Mouse (Mus musculus) liver, adult 2 months (tissue): ENCODE measurements around the gene Pfdn5. TPM values are rescaled to one million over a fixed set of nuclear protein-coding genes. Genes with fewer than 3 reads are reported as not detected.
A peak's percentile ranks its signal among the peaks of the same experiment; 100 is the strongest.

Experiments used
- DNase-seq: peaks from one replicate; pipeline ENCODE4 v3.0.0-alpha.2; 2011; ENCODE audit warnings: low read depth, low spot score; ENCODE audit errors: extremely low read depth
- H3K27ac ChIP-seq: fragments of 200-500 bp; replicated peaks from 2 replicates; pipeline ENCODE4 v1.5.1; 2012; ENCODE audit warnings: low read depth, mild to moderate bottlenecking, control low read depth, inconsistent platforms, low read length; ENCODE audit not compliant: insufficient read depth
- H3K27me3 ChIP-seq: fragments of 200-500 bp; 2 replicates; pipeline ENCODE4 v1.6.1; 2012; ENCODE audit warnings: mild to moderate bottlenecking, moderate library complexity, low read length, inconsistent platforms; ENCODE audit not compliant: control insufficient read depth, insufficient read depth
- H3K36me3 ChIP-seq: fragments of 200-500 bp; 2 replicates; pipeline ENCODE4 v1.6.1; 2012; ENCODE audit warnings: low read length, inconsistent platforms; ENCODE audit not compliant: control insufficient read depth, insufficient read depth
- H3K4me1 ChIP-seq: fragments of 200-500 bp; 2 replicates; pipeline ENCODE4 v1.6.1; 2011; ENCODE audit warnings: low read length; ENCODE audit not compliant: control insufficient read depth, insufficient read depth
- H3K4me3 ChIP-seq: fragments of 200-500 bp; 2 replicates; pipeline ENCODE4 v1.5.1; 2011; ENCODE audit warnings: low read depth, mild to moderate bottlenecking, control low read depth, low read length, moderate library complexity; ENCODE audit not compliant: insufficient read depth
- H3K79me2 ChIP-seq: fragments of 200-500 bp; 2 replicates; pipeline ENCODE4 v1.6.1; 2012; ENCODE audit warnings: inconsistent platforms, mild to moderate bottlenecking, low read length, moderate library complexity; ENCODE audit not compliant: control insufficient read depth, insufficient read depth
- H3K9ac ChIP-seq: fragments of 200-500 bp; 2 replicates; pipeline ENCODE4 v1.6.1; 2012; ENCODE audit warnings: low read depth, mild to moderate bottlenecking, control low read depth, inconsistent platforms, low read length
- CTCF ChIP-seq: fragments of 200-500 bp; IDR thresholded peaks from 2 replicates; pipeline ENCODE4 v1.5.1; 2011; ENCODE audit warnings: low read depth, low read length, control low read depth
- POLR2A ChIP-seq: fragments of 200-500 bp; IDR thresholded peaks from 2 replicates; pipeline ENCODE4 v1.6.1; 2011; ENCODE audit warnings: low read length, control low read depth; ENCODE audit not compliant: insufficient read depth; ENCODE audit errors: extremely low read depth
- WGBS: fragments of 180-500 bp; shearing (Covaris S2); methylation state at CpG from one replicate; pipeline ENCODE4 v1.1.7; 2018; 5-methylcytosine and 5-hydroxymethylcytosine counted together
- polyA plus RNA-seq: library from polyadenylated mRNA; depleted of rRNA; stranded (reverse); fragments of >200 nt; gene quantifications from 2 replicates; pipeline ENCODE4 v1.2.3, GENCODE M21; 2012
- total RNA-seq: library from RNA; depleted of rRNA; stranded (reverse); fragments of >200 nt; gene quantifications from 2 replicates; pipeline ENCODE4 v1.2.3, GENCODE M21; 2014

Gene Pfdn5
- total and polyA plus RNA-seq, 2 experiments, result 45.2 to 195 TPM

DNA sequence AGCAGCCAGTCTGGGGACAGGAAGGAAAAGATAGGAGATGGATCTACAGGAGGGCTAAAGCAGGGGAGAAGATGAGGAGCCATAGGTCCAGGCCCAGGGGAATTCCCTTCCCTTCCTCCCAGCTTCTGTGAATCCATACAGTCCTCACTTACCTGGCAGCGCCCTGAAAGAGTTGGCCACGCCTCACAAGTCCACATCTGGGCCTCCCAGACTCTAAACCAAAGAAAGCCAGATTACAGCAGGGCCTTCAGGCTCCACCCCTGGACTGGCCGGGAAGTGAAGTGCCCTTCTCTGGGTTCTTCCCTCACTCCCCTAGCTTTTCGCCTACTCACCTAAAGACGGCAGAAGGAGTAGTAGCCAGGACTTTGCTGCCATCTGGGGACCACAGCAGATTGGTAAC lies 13.7 kb downstream of the Pfdn5 start:
- no peaks in the 10 kb centered on the region for H3K4me1 ChIP-seq
- TF ChIP-seq CTCF (no peak), POLR2A (no peak)
- H3K27me3 ChIP-seq, result no peaks in the 10 kb centered on the region
- H3K9ac ChIP-seq, result no peak overlapping the region
- 84% methylated on average over 5 of the region's 5 CpGs for WGBS
- no peak overlapping the region for H3K27ac ChIP-seq
- H3K4me3 ChIP-seq, result no peak overlapping the region
- no peak for DNase-seq
- no peaks in the 10 kb centered on the region for H3K79me2 ChIP-seq
- H3K36me3 ChIP-seq, result peaks cover 5% of the 10 kb centered on the region; the same call in 1 of the 2 replicates

- DNase-seq, result peak; percentile 54
- no peaks in the 10 kb centered on the region for H3K27me3 ChIP-seq
- 24% methylated on average over 1 of the region's 1 CpGs for WGBS
- H3K4me1 ChIP-seq, result no peaks in the 10 kb centered on the region
- TF ChIP-seq POLR2A, result no peak
- TF ChIP-seq CTCF, result peak; percentile 75
- no peaks in the 10 kb centered on the region for H3K79me2 ChIP-seq
- no peak overlapping the region for H3K27ac ChIP-seq
- H3K9ac ChIP-seq, result no peak overlapping the region
- no peak overlapping the region for H3K4me3 ChIP-seq
- H3K36me3 ChIP-seq, result 0 out of 2 replicates have a peak, but pooled peaks cover 3% of the 10 kb centered on the region
Observed at GRCm38 (mm10) chr15:102341580-102341979, 15.7 kb downstream of the Pfdn5 start.

DNA sequence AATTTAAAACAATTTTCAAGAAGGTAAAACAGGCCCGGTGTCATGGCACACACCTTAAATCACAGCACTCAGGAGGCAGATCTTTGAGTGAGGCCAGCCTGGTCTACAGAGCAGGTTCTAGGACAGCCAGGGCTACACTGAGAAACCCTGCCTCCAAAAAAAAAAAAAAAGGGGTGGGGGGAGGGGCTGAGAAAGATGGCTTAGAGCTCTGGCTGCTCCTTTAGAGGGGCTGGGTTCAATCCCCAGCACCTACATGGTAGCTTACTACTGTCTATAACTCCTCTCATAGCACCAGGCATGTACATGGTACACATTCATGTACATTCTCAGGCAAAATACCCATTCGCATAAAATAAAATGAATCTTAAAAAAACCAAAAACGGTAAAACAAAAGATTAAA lies 18.6 kb downstream of the Pfdn5 start:
- H3K4me1 ChIP-seq, result no peaks in the 10 kb centered on the region
- no peak for DNase-seq
- H3K27me3 ChIP-seq, result no peaks in the 10 kb centered on the region
- no peaks in the 10 kb centered on the region for H3K36me3 ChIP-seq
- 92% methylated on average over 3 of the region's 3 CpGs for whole genome bisulfite sequencing
- no peaks in the 10 kb centered on the region for H3K79me2 ChIP-seq
- no peak overlapping the region for H3K9ac ChIP-seq
- no peak overlapping the region for H3K4me3 ChIP-seq
- no peak overlapping the region for H3K27ac ChIP-seq
- no peak for TF ChIP-seq POLR2A
- no peak for TF ChIP-seq CTCF

DNA sequence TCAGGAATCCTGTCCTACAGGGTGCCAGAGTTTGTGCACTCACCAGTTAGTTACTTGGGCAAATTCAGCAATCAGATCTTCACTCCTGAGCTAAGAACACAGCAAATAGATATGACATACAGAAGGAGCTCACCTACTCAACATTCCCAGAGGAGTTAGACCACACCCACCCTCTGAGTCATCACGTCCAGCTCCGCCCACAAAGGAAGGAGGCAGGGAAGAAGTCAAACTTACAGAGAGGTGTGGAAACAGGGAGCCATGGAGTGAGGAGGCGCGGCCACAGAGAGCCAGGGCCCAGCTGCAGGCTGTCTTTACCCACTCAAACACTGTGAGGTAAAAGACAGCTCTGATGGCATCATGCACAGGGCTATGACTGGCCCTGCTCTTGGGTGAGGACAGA lies 20.5 kb downstream of the Pfdn5 start:
- no peak for DNase-seq
- Histone ChIP-seq H3K79me2 (no peaks in the 10 kb centered on the region), H3K4me1 (peaks cover 4% of the 10 kb centered on the region; the same call in 1 of the 2 replicates), H3K36me3 (no peaks in the 10 kb centered on the region), H3K9ac (no peak overlapping the region), H3K27me3 (no peaks in the 10 kb centered on the region), H3K27ac (no peak overlapping the region), H3K4me3 (no peak overlapping the region)
- TF ChIP-seq CTCF (no peak), POLR2A (no peak)
- 80% methylated on average over 4 of the region's 4 CpGs for WGBS

- TF ChIP-seq CTCF (peak; percentile 89), POLR2A (peak; percentile 69; the same call in 1 of the 2 replicates)
- peak; percentile 89 for DNase-seq
- Histone ChIP-seq H3K36me3 (no peaks in the 10 kb centered on the region), H3K27ac (peak within 1 kb of the TSS; percentile 49), H3K4me1 (peaks cover 7% of the 10 kb centered on the region; the same call in 1 of the 2 replicates), H3K27me3 (no peaks in the 10 kb centered on the region), H3K79me2 (no peaks in the 10 kb centered on the region), H3K9ac (peak within 1 kb of the TSS; percentile 80), H3K4me3 (peak within 1 kb of the TSS; percentile 81)
- under 1% methylated on average over 56 of the region's 56 CpGs for WGBS
Observed at GRCm38 (mm10) chr15:102350138-102350941, 24.4 kb downstream of the Pfdn5 start, which contains the start of gene Aaas. Gene Aaas, minus strand, starts transcription at chr15:102350771.

GRCm38 (mm10) chr15:102350942-102351291 lies 25.0 kb downstream of the Pfdn5 start:
- Histone ChIP-seq H3K4me3 (peak overlapping the region; percentile 81), H3K36me3 (no peaks in the 10 kb centered on the region), H3K27me3 (peaks cover 4% of the 10 kb centered on the region), H3K27ac (peak overlapping the region; percentile 49), H3K9ac (peak overlapping the region; percentile 36), H3K79me2 (no peaks in the 10 kb centered on the region), H3K4me1 (peaks cover 7% of the 10 kb centered on the region; the same call in 1 of the 2 replicates)
- TF ChIP-seq POLR2A, result no peak
- TF ChIP-seq CTCF, result no peak
- no peak for DNase-seq
- 5% methylated on average over 11 of the region's 11 CpGs for WGBS
